Mouse (Mus musculus) heart, postnatal 0 days (tissue): ENCODE measurements around the gene Fgfr2.

ENCODE experiments used
- CTCF ChIP-seq: IDR thresholded peaks from 2 replicates; pipeline ENCODE4 v1.5.1; 2016; ENCODE audit warnings: antibody characterized with exemption, control low read depth, low read depth
- EP300 ChIP-seq: IDR thresholded peaks from 2 replicates; pipeline ENCODE4 v1.6.1; 2016; ENCODE audit warnings: antibody characterized with exemption, low read depth

- no peak for TF ChIP-seq EP300
- TF ChIP-seq CTCF: no peak
These were observed 2150.4 kb downstream of the Fgfr2 start for GRCm38 (mm10) chr7:130972767-130973166.
